Mouse (Mus musculus) kidney, postnatal 14 days (tissue): ENCODE data around the gene Gm17660.
"Not testable (repeated sequence)": the region's sequence is repeated elsewhere in the genome, so short reads cannot be mapped to it uniquely, and the experiment has no call there.

Experiments used
- DNase-seq: peaks from one replicate; pipeline ENCODE4 v3.0.0; 2022; ENCODE audit warnings: mixed read lengths

The Gm17660 gene

GRCm38 (mm10) chr5:104039154-104039932, 38.1 kb downstream of the Gm17660 start:
- peak; percentile 67 for DNase-seq

DNA sequence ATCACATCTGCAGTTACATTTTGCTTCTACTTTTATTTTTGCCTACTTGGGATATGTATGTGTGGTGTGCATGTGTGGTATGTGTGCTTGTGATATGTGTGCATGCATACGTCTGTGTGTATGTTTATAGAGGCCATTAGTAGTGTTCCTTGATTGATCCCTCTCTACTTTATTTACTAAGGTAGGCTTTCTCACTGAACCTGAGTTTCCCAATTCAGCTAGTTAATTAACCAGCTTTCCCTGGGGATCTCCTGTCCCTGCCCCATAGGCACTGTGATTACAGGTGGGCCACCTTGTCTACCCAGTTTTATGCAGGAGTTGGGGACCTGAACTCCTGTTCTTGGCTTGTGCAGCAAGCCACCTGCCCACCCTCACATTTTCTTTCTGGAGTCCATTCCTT, 40.7 kb downstream of the Gm17660 start:
- DNase-seq, result no peak

GRCm38 (mm10) chr5:104035824-104036223, 41.6 kb downstream of the Gm17660 start:
- DNase-seq, result no peak

- DNase-seq, result no peak
Measured at GRCm38 (mm10) chr5:104035066-104035465, 42.3 kb downstream of the Gm17660 start.

DNA sequence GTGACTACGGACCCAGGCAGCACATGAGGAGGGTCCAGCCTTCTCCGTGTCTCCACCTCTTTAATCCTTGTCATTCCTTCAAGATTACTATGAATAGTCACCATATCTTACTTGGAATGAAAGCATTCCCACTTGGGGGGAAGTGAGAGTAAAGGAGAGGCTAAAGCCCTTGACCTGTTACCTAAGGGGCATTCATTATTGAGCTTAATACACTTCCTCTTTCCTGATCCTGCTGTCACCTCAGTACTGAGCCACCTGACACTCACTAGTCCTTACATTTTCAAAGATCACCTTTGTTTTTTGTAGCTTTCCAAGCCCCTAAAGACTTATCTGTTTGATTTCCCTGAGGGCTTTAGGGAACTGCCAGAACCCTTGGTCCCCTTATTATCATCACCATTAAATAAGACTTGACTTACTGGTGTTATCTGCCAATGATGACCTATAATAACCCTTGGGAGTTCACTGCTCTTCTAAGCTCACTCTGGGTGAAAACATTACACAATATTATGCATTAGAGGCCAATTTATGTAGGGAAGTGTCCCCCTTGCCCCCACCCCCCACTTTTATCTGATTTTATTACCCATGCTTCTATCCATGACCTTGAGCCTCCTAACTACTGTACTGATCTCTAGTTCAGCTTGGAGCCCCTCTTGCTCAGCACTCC, 44.8 kb downstream of the Gm17660 start:
- DNase-seq, result no peak

DNA sequence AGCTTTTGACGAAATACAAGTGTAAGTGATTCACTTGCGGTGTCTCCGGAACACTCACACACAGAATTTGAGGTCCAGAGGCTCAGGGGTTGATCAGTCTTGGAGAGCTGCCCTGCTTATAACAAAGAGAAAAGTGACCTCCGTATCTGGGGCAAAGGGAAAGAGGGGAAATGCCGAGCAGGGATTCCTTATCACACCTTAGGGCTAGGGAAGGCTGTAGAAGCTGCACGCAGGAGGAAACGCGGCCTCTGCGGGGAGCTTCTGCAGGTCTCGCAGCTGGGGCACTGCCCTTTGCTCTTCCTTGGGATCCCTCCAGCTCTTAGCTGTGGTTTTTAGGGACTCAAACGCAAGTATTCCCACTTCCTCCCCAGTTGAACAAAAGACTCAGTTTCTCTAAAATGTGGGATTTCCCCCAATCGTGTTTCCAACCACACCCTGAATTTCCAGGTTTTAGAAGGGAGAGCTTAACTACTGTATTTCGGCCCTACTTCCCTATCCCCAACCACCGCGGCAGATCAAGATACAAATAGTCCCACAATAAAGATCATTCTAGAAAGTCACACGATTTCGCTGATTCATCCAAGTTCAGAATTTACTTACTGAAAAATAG, 52.1 kb downstream of the Gm17660 start:
- DNase-seq, result no peak

DNA sequence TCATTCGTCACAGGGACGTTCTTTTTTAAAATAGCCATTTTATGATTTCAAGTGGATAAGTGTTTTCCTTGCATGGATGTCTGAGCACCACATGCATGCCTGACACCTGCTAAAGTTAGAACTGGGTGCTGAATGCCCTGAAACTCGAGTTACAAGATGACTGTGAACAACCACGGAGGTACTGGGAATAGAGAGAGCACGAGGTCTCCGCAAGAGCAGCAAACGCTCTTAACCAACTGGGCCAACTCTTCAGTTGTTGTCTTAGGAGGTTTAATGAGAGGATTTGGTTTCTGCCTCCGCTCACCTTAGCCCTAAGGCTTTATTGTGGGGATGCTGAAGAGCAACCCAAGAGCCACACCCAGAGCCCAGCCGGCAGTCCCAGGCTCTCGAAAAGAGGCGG, 52.6 kb downstream of the Gm17660 start:
- DNase-seq, result no peak

DNA sequence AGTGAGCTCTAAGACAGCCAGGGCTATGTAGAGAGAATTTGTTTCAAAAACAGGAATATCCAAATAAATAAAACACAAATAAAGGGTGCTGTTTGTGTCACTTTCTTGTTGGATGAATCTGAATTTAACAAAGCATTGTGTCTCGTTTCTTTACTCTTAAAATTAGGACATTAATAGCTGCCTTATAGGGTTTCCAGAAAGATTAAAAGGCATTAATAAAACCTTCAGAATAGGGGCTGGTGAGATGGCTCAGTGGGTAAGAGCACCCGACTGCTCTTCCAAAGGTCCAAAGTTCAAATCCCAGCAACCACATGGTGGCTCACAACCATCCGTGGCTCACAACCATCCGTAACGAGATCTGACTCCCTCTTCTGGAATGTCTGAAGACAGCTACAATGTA, 53.2 kb downstream of the Gm17660 start:
- not testable (repeated sequence) for DNase-seq

- no peak for DNase-seq
Measured at GRCm38 (mm10) chr5:104023289-104024020, 54.0 kb downstream of the Gm17660 start.

- DNase-seq, result no peak
Measured at GRCm38 (mm10) chr5:104022558-104022957, 54.9 kb downstream of the Gm17660 start.

GRCm38 (mm10) chr5:104021597-104022378, 55.6 kb downstream of the Gm17660 start, which contains the start of gene Hsd17b11:
Gene Hsd17b11 (minus strand): TSS chr5:104021919.
- peak; percentile 93 for DNase-seq
